Mouse (Mus musculus) lung, adult 2 months (tissue): ENCODE measurements around the gene Rftn1.

Experiments used
- CTCF ChIP-seq: fragments of 200-500 bp; IDR thresholded peaks from 2 replicates; pipeline ENCODE4 v1.5.1; 2011; ENCODE audit warnings: mild to moderate bottlenecking, low read length, control low read depth; ENCODE audit not compliant: insufficient read depth
- POLR2A ChIP-seq: fragments of 200-500 bp; IDR thresholded peaks from 2 replicates; pipeline ENCODE4 v1.6.1; 2011; ENCODE audit warnings: low read depth, mild to moderate bottlenecking, control low read depth, low read length, borderline replicate concordance; ENCODE audit errors: extremely low read depth

GRCm38 (mm10) chr17:50093356-50093755, 97.1 kb downstream of the Rftn1 start:
- no peak for TF ChIP-seq POLR2A
- no peak for TF ChIP-seq CTCF
